Mouse (Mus musculus) thymus, adult 2 months (tissue): ENCODE data around the gene Apol10b.
"Not testable (repeated sequence)": the region's sequence is repeated elsewhere in the genome, so short reads cannot be mapped to it uniquely, and the experiment has no call there.

Experiments
- CTCF ChIP-seq: fragments of 200-500 bp; IDR thresholded peaks from 2 replicates; pipeline ENCODE4 v1.5.1; 2012; ENCODE audit warnings: mild to moderate bottlenecking, control low read depth, low read length, moderate library complexity, borderline replicate concordance; ENCODE audit not compliant: control insufficient read depth, poor library complexity, insufficient read depth; ENCODE audit errors: extremely low read depth
- POLR2A ChIP-seq: fragments of 200-500 bp; IDR thresholded peaks from 2 replicates; pipeline ENCODE4 v1.6.1; 2012; ENCODE audit warnings: mild to moderate bottlenecking, low read length, control low read depth, moderate library complexity; ENCODE audit not compliant: control insufficient read depth, poor library complexity, insufficient read depth; ENCODE audit errors: extremely low read depth

DNA sequence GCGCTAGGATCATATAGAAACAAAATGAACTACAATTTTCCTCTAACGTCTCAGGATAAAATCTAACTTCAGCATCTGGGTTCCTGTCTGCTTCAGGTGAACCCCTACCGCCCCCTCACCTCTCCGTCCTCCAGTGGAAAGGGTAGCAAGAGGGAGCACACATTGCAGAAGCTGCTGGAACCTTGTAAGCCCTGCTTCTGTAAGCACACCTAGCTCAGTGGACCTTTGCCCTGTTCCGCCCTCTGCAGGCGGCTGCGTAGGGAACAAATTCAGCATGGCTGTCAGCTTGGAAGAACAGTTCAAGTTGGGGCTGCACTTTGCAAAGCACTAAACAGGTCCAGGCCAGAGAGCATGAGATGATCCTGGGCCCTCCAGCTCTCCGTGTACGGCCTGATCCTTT is 32.7 kb upstream of the Apol10b start:
- TF ChIP-seq CTCF, POLR2A: not testable (repeated sequence)
